Mouse (Mus musculus) CH12.LX (cell line): ENCODE results near the gene Smchd1. TPM values are rescaled to one million over a fixed set of nuclear protein-coding genes. Genes with fewer than 3 reads are reported as not detected.
"Not testable (repeated sequence)": the region's sequence is repeated elsewhere in the genome, so short reads cannot be mapped to it uniquely, and the experiment has no call there.

ENCODE experiments used
- DNase-seq: peaks from one replicate; pipeline ENCODE4 v3.0.0-alpha.2; 2013; ENCODE audit errors: extremely low read depth
- H3K27ac ChIP-seq: 2 replicates; pipeline ENCODE4 v1.5.1; 2012; ENCODE audit warnings: low read depth, mild to moderate bottlenecking, control low read depth, moderate library complexity; ENCODE audit not compliant: insufficient read depth
- H3K27me3 ChIP-seq: replicated peaks from 2 replicates; pipeline ENCODE3; 2012; ENCODE audit warnings: inconsistent platforms
- H3K36me3 ChIP-seq, 2 experiments: replicated peaks in 1 of 2; 2 replicates each; pipeline versions ENCODE3 to v1.6.1; 2012; ENCODE audit warnings: inconsistent platforms in 1 of 2, low read length in 1 of 2, mild to moderate bottlenecking in 1 of 2, mixed read lengths in 1 of 2, moderate library complexity in 1 of 2; ENCODE audit not compliant: control insufficient read depth in 1 of 2, insufficient read depth in 1 of 2
- H3K4me1 ChIP-seq, 2 experiments: 2 replicates each; pipeline ENCODE4 v1.6.1; 2012; ENCODE audit warnings: inconsistent platforms in 1 of 2, moderate library complexity in 1 of 2; ENCODE audit not compliant: insufficient read depth in 2 of 2, control insufficient read depth in 1 of 2
- H3K4me2 ChIP-seq: 2 replicates; pipeline ENCODE4 v1.6.1; 2012; ENCODE audit warnings: low read depth, mild to moderate bottlenecking, control low read depth; ENCODE audit not compliant: poor library complexity, insufficient read depth, severe bottlenecking
- H3K4me3 ChIP-seq, 3 experiments: fragments of 150-350 bp in 1 of 3; sonication (generic) in 1 of 3; replicated peaks in 1 of 3; 2 replicates each; pipeline versions ENCODE3 to v1.5.1; 2011 to 2012; ENCODE audit warnings: low read depth in 2 of 3, low read length in 2 of 3, mild to moderate bottlenecking in 2 of 3, moderate library complexity in 2 of 3, control low read depth in 1 of 3, improper control_type of control experiment in 1 of 3, inconsistent platforms in 1 of 3, mixed read lengths in 1 of 3; ENCODE audit not compliant: poor library complexity in 1 of 3
- H3K79me2 ChIP-seq: replicated peaks from 2 replicates; pipeline ENCODE4 v1.6.1; 2012; ENCODE audit warnings: mild to moderate bottlenecking, moderate library complexity; ENCODE audit not compliant: control insufficient read depth, poor library complexity, insufficient read depth, severe bottlenecking; ENCODE audit errors: extremely low read depth
- H3K9ac ChIP-seq: 2 replicates; pipeline ENCODE4 v1.6.1; 2012; ENCODE audit warnings: low read depth, mild to moderate bottlenecking, control low read depth, moderate library complexity; ENCODE audit not compliant: insufficient read depth
- H3K9me3 ChIP-seq: replicated peaks from 2 replicates; pipeline ENCODE3; 2012; ENCODE audit warnings: low read length, inconsistent platforms, mixed read lengths
- BHLHE40 ChIP-seq: IDR thresholded peaks from 2 replicates; pipeline ENCODE4 v1.6.1; 2011; ENCODE audit warnings: mild to moderate bottlenecking, low read depth, low read length, improper control_type of control experiment
- CHD1 ChIP-seq: IDR thresholded peaks from 2 replicates; pipeline ENCODE4 v1.6.1; 2012; ENCODE audit warnings: low read depth, low read length, improper control_type of control experiment, inconsistent platforms
- ELF1 ChIP-seq: IDR thresholded peaks from 2 replicates; pipeline ENCODE4 v1.6.1; 2014; ENCODE audit warnings: low read depth, mild to moderate bottlenecking, inconsistent platforms, low read length, improper control_type of control experiment
- EP300 ChIP-seq: IDR thresholded peaks from 2 replicates; pipeline ENCODE4 v1.6.1; 2011; ENCODE audit warnings: low read length, improper control_type of control experiment
- ETS1 ChIP-seq: conservative IDR thresholded peaks from 2 replicates; pipeline ENCODE4 v1.6.1; 2012; ENCODE audit warnings: low read depth, mild to moderate bottlenecking, inconsistent platforms, low read length, improper control_type of control experiment, moderate library complexity
- HCFC1 ChIP-seq: IDR thresholded peaks from 2 replicates; pipeline ENCODE4 v1.6.1; 2012; ENCODE audit warnings: low read depth, mild to moderate bottlenecking, inconsistent platforms, low read length, improper control_type of control experiment
- IRF4 ChIP-seq: IDR thresholded peaks from 2 replicates; pipeline ENCODE4 v1.6.1; 2014; ENCODE audit warnings: low read depth, mild to moderate bottlenecking, inconsistent platforms, low read length, improper control_type of control experiment
- JUN ChIP-seq: IDR thresholded peaks from 2 replicates; pipeline ENCODE4 v1.6.1; 2011; ENCODE audit warnings: low read depth, mild to moderate bottlenecking, low read length, improper control_type of control experiment, moderate library complexity; ENCODE audit not compliant: insufficient read depth
- MAX ChIP-seq: IDR thresholded peaks from 2 replicates; pipeline ENCODE4 v1.6.1; 2011; ENCODE audit warnings: low read length, improper control_type of control experiment
- MXI1 ChIP-seq: IDR thresholded peaks from 2 replicates; pipeline ENCODE4 v1.6.1; 2011; ENCODE audit warnings: mild to moderate bottlenecking, low read depth, low read length, improper control_type of control experiment
- NRF1 ChIP-seq: IDR thresholded peaks from 2 replicates; pipeline ENCODE4 v1.6.1; 2014; ENCODE audit warnings: low read depth, mild to moderate bottlenecking, inconsistent platforms, low read length, improper control_type of control experiment, moderate library complexity
- PAX5 ChIP-seq: IDR thresholded peaks from 2 replicates; pipeline ENCODE4 v1.6.1; 2012; ENCODE audit warnings: low read length, inconsistent platforms, mixed read lengths
- POLR2AphosphoS2 ChIP-seq: IDR thresholded peaks from 2 replicates; pipeline ENCODE4 v1.6.1; 2011; ENCODE audit warnings: low read depth, low read length, improper control_type of control experiment
- RCOR1 ChIP-seq: conservative IDR thresholded peaks from 2 replicates; pipeline ENCODE4 v1.6.1; 2012; ENCODE audit warnings: low read depth, mild to moderate bottlenecking, inconsistent platforms, low read length, improper control_type of control experiment
- SMC3 ChIP-seq: IDR thresholded peaks from 2 replicates; pipeline ENCODE4 v1.6.1; 2011; ENCODE audit warnings: low read depth, low read length, improper control_type of control experiment
- TBP ChIP-seq: conservative IDR thresholded peaks from 2 replicates; pipeline ENCODE4 v1.6.1; 2011; ENCODE audit warnings: low read depth, low read length, improper control_type of control experiment
- TCF12 ChIP-seq: IDR thresholded peaks from 2 replicates; pipeline ENCODE4 v1.6.1; 2014; ENCODE audit warnings: low read depth, mild to moderate bottlenecking, inconsistent platforms, low read length, improper control_type of control experiment
- UBTF ChIP-seq: IDR thresholded peaks from 2 replicates; pipeline ENCODE4 v1.6.1; 2012; ENCODE audit warnings: low read depth, mild to moderate bottlenecking, inconsistent platforms, low read length, improper control_type of control experiment, moderate library complexity
- USF1 ChIP-seq: IDR thresholded peaks from 2 replicates; pipeline ENCODE4 v1.6.1; 2014; ENCODE audit warnings: low read depth, mild to moderate bottlenecking, inconsistent platforms, low read length, improper control_type of control experiment
- USF2 ChIP-seq: conservative IDR thresholded peaks from 2 replicates; pipeline ENCODE4 v1.6.1; 2011; ENCODE audit warnings: low read depth, low read length, improper control_type of control experiment
- ZC3H11A ChIP-seq: IDR thresholded peaks from 2 replicates; pipeline ENCODE4 v1.6.1; 2012; ENCODE audit warnings: low read depth, mild to moderate bottlenecking, inconsistent platforms, low read length, improper control_type of control experiment
- ZKSCAN1 ChIP-seq: IDR thresholded peaks from 2 replicates; pipeline ENCODE4 v1.6.1; 2012; ENCODE audit warnings: low read depth, inconsistent platforms, low read length, improper control_type of control experiment, borderline replicate concordance
- dilution Hi-C: fragments of 300-500 bp; cut with MboI; formaldehyde crosslinking; loops from 2 replicates; pipeline ENCODE4 v1.14.3; 2020; ENCODE audit warnings: low sequenced_read_pairs; ENCODE audit not compliant: extremely low pct_unique_long_range_greater_than_20kb, extremely low pct_ligation_motif_present
- in situ Hi-C: fragments of 300-500 bp; cut with MboI; formaldehyde crosslinking; loops from 3 replicates; pipeline ENCODE4 v1.14.3; 2019; ENCODE audit warnings: low sequenced_read_pairs, low pct_ligation_motif_present, low pct_unique_long_range_greater_than_20kb, mixed read lengths
- polyA plus RNA-seq: library from polyadenylated mRNA; unstranded; fragments of >175 nt; gene quantifications from 2 replicates; pipeline ENCODE4 v1.2.1, GENCODE M21; 2012; ENCODE audit warnings: low read depth; ENCODE audit not compliant: insufficient read length
- total RNA-seq, 2 experiments: library from RNA; depleted of rRNA; stranded (reverse); fragments of 300-350 nt in 1 of 2; fragments of >200 nt in 1 of 2; gene quantifications; 2 replicates each; pipeline ENCODE4 v1.2.3; 2012 to 2014

Smchd1 gene
- total and polyA plus RNA-seq, 3 experiments, result 44.4 to 73.9 (median 59.4) TPM

GRCm38 (mm10) chr17:71332298-71332697 lies 142.8 kb downstream of the Smchd1 start:
- dilution Hi-C loops (no loop called here), in situ Hi-C loops (no loop called here)
- Histone ChIP-seq H3K4me3 (no peak overlapping the region), H3K27me3 (no peaks in the 10 kb centered on the region), H3K9ac (no peak overlapping the region), H3K4me2 (no peak overlapping the region), H3K4me1 (peaks cover 0 to 2% of the 10 kb centered on the region in 2 experiments; a peak in 1 of 4 replicates), H3K36me3 (no peaks in the 10 kb centered on the region), H3K27ac (no peak overlapping the region), H3K9me3 (no peaks in the 10 kb centered on the region), H3K79me2 (no peaks in the 10 kb centered on the region)
- TF ChIP-seq NRF1, result no peak
- no peak for TF ChIP-seq TBP
- TF ChIP-seq TCF12, result no peak
- no peak for TF ChIP-seq BHLHE40
- TF ChIP-seq UBTF, result no peak
- TF ChIP-seq MAX, result no peak
- no peak for TF ChIP-seq USF1
- no peak for DNase-seq

GRCm38 (mm10) chr17:71320731-71321130 lies 154.4 kb downstream of the Smchd1 start:
- H3K4me1 ChIP-seq, DNase-seq, H3K9ac ChIP-seq, H3K4me3 ChIP-seq, H3K27ac ChIP-seq, dilution Hi-C loops, H3K79me2 ChIP-seq, H3K27me3 ChIP-seq, in situ Hi-C loops, H3K36me3 ChIP-seq, H3K4me2 ChIP-seq, H3K9me3 ChIP-seq: not testable (repeated sequence)

GRCm38 (mm10) chr17:71319361-71319760 lies 155.8 kb downstream of the Smchd1 start:
- no peaks in the 10 kb centered on the region for H3K27me3 ChIP-seq
- in situ Hi-C loops, result no loop called here
- H3K79me2 ChIP-seq, result no peaks in the 10 kb centered on the region
- no peak overlapping the region for H3K27ac ChIP-seq
- no peaks in the 10 kb centered on the region for H3K4me1 ChIP-seq
- no peaks in the 10 kb centered on the region for H3K9me3 ChIP-seq
- TF ChIP-seq MXI1 (no peak), SMC3 (no peak), NRF1 (no peak), RCOR1 (no peak), ETS1 (no peak), ZKSCAN1 (no peak), CHD1 (no peak), MAX (no peak), IRF4 (no peak), POLR2AphosphoS2 (no peak), EP300 (no peak), ELF1 (no peak), BHLHE40 (no peak), UBTF (no peak), HCFC1 (no peak), PAX5 (no peak), USF2 (no peak), JUN (no peak), ZC3H11A (no peak)
- no peak overlapping the region for H3K4me3 ChIP-seq
- H3K9ac ChIP-seq, result no peak overlapping the region
- no peak overlapping the region for H3K4me2 ChIP-seq
- no peak for DNase-seq
- no peaks in the 10 kb centered on the region for H3K36me3 ChIP-seq
- dilution Hi-C loops, result no loop called here
